Comparison of ENCODE assay signal across 16 mouse cellular contexts in the genomic region with DNA sequence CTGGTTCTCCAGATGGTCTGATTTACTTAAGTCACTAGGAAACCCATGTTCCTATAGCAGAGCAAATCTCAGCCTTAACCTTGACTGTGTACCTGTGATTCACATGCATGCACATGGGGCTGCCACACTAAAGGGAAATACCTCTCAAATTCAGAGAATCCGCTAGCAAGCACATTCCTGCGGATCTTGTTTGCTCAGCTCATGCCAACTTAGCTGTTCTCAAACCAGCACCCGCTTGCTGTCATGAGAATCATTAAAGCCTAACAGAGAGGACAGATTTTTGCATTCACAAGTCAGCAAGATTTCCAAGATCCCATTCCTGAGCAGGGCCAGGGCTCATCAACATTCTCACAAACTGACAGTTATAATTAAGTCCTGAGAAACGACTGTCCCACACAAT.
"Had no signal": no experiment of that assay in that cellular context is flagged by ENCODE, and none has a peak within 500 bp of the region (broad histone marks: within the 10 kb centered on the region; RNA-seq: fewer than 3 reads in every experiment).

No protein-coding gene starts in this region.

- DNase-seq: liver; liver, embryonic 13.5 days; liver, postnatal 0 days; lung, postnatal 36 days; midbrain, embryonic 14.5 days; right cerebral cortex, postnatal 4 days; spleen, adult 18-20 months; thymus, adult 2 months; thymus, postnatal 36 days had no signal

- H3K9me3 ChIP-seq: limb, embryonic 12.5 days; liver, embryonic 13.5 days; lung, embryonic 15.5 days; midbrain, embryonic 10.5 days; neural tube, embryonic 15.5 days; stomach, embryonic 15.5 days had no signal

- H3K4me3 ChIP-seq: layer of hippocampus, adult 2 months; limb, embryonic 12.5 days; liver, embryonic 13.5 days; lung, embryonic 15.5 days; midbrain, embryonic 10.5 days; myocyte; neural tube, embryonic 15.5 days; stomach, embryonic 15.5 days had no signal

- H3K9ac ChIP-seq: limb, embryonic 12.5 days; liver, embryonic 13.5 days; liver, postnatal 0 days; lung, embryonic 15.5 days; neural tube, embryonic 15.5 days; stomach, embryonic 15.5 days had no signal

- H3K27ac ChIP-seq: layer of hippocampus, adult 2 months; limb, embryonic 12.5 days; liver, embryonic 13.5 days; lung, embryonic 15.5 days; midbrain, embryonic 10.5 days; neural tube, embryonic 15.5 days; stomach, embryonic 15.5 days had no signal

- ATAC-seq: liver, postnatal 0 days had no signal

- H3K27me3 ChIP-seq: limb, embryonic 12.5 days; liver, embryonic 13.5 days; lung, embryonic 15.5 days; neural tube, embryonic 15.5 days; stomach, embryonic 15.5 days had no signal

- H3K36me3 ChIP-seq: limb, embryonic 12.5 days; liver, embryonic 13.5 days; lung, embryonic 15.5 days; midbrain, embryonic 10.5 days; neural tube, embryonic 15.5 days; stomach, embryonic 15.5 days had no signal

- H3K4me1 ChIP-seq: limb, embryonic 12.5 days; liver, embryonic 13.5 days; lung, embryonic 15.5 days; midbrain, embryonic 10.5 days; neural tube, embryonic 15.5 days; stomach, embryonic 15.5 days had no signal

- H3K4me2 ChIP-seq: limb, embryonic 12.5 days; liver, embryonic 13.5 days; lung, embryonic 15.5 days; neural tube, embryonic 15.5 days; stomach, embryonic 15.5 days had no signal
